Mouse (Mus musculus) colon, adult 2 months (tissue): ENCODE results near the gene Dhx29. TPM values are rescaled to one million over a fixed set of nuclear protein-coding genes. Genes with fewer than 3 reads are reported as not detected.

Source experiments
- polyA plus RNA-seq: library from polyadenylated mRNA; depleted of rRNA; stranded (reverse); fragments of >200 nt; gene quantifications from 2 replicates; pipeline ENCODE4 v1.2.3, GENCODE M21; 2012; rRNA removed

The Dhx29 gene
- 1.6 and 1.7 TPM in 2 replicates for polyA plus RNA-seq

DNA sequence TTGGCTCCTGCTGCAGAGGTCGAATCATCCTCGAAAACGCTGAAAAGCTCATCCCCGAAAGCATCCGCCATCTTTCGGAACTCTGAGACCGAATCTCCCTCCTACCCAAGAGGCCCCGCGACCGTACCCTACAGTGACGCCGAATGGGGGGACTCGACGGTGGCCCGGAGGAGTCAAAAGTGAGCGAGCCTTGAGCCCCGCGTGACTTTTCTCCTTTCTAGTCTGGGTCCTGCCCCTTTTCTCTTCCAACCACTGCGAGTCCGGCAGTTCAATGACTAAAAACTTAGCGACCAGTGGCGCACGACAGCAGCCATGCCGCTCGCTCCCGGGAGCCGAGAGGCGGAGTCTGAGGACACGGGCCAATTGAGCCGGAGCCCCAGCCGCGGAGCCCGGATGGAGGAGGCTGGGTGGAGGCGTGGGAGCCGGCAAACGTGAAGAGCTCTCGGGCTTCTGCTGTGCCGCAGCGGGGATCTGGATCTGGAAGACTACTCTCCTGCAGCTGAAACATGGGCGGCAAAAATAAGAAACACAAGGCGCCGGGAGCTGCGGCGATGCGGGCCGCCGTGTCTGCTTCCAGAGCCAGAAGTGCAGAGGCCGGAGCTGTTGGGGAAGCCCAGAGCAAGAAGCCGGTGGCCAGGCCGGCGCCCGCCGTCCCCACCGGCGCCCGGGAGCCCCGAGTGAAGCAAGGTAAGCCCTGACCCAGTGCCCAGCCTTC lies at the start of gene Dhx29, which contains the start of gene Mtrex:
Dhx29 (plus strand) TSS at position 168 of the 715 bp plus-strand sequence.
Mtrex (minus strand) TSS at position 112 of the 715 bp plus-strand sequence.

DNA sequence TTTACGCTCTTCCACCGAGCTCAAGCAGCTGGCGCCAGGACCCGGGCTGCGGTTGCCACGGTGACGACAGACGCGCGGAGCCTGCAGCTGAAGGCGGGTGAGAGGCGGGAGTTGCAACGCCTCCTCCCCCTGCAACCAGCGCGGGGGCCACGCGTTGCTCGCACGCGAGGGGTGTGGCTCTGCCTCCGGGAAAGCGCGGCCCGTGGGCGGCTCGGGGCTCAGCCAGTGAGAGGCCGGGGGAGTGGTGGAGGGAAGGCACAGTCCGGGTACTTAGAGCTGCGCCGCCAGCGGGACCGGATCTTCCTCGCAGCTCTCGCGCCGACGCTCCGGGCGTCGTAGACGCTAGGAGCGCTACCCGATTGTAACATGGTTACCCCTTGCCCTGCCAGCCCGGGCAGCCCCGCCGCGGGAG lies 60.3 kb downstream of the Dhx29 start, which contains the start of gene Ccno:
Ccno (plus strand) TSS at position 271 of the 412 bp plus-strand sequence.

DNA sequence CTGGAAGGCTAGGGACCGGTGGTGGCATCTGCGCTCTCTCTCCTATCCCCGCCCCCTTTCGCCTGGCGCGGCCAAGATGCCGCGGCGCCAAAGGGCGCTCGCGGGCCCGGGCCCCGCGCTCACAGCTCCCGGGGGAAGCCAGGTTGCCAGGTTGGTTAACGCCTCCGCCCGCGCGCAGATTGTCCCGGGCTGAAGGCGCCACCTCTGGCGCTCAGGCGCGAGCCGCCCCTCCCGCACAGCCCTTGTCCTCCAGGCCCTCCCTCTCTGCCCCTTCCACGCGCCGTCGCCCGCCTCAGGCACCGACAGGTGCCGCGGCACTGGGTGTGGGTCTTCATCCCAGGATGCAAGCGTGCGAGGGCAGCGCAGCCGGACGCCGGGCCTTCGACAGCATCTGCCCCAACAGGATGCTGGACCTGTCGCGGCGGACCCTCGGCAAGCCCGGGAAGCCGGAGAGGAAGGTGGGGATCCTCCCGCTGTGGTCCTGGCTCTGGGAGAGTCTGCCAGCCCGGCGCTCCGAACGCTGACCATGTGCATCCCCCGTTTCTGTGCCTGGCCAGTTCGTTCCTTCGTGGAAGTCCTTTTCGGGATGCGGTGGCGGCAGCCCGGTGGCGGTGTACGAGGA lies 66.4 kb downstream of the Dhx29 start, which contains the start of gene Mcidas:
Mcidas (plus strand) TSS at position 315 of the 622 bp plus-strand sequence.

Other genes with a start within 250 kb of the Dhx29 start
- 58.8 and 59.9 TPM in 2 replicates for gene Plpp1, start 126.7 kb upstream of the Dhx29 start, polyA plus RNA-seq
- gene Mtrex, start 56 bp upstream of the Dhx29 start, polyA plus RNA-seq: 1.8 and 3.1 TPM in 2 replicates
- gene Ccno, start 60.3 kb downstream of the Dhx29 start, polyA plus RNA-seq: 0.28 and 0.67 TPM in 2 replicates
- gene Mcidas, start 66.4 kb downstream of the Dhx29 start, polyA plus RNA-seq: not detected in 2 replicates
- gene Cdc20b, start 107.7 kb downstream of the Dhx29 start, polyA plus RNA-seq: not detected in 2 replicates
- gene Gpx8, start 119.0 kb downstream of the Dhx29 start, polyA plus RNA-seq: 0.98 and 1.4 TPM in 2 replicates
- 0.27 and 0.45 TPM in 2 replicates for gene Gzma, start 173.5 kb downstream of the Dhx29 start, polyA plus RNA-seq